Mouse (Mus musculus): ENCODE measurements around the gene 2200002D01Rik. TPM values are rescaled to one million over a fixed set of nuclear protein-coding genes. Genes with fewer than 3 reads are reported as not detected.
"Not testable (repeated sequence)": the region's sequence is repeated elsewhere in the genome, so short reads cannot be mapped to it uniquely, and the experiment has no call there.

Gene 2200002D01Rik
- polyA plus RNA-seq, 1 experiment, result 72.9 TPM

GRCm38 (mm10) chr7:29228202-29228601 lies 20.1 kb downstream of the 2200002D01Rik start:
- Histone ChIP-seq H3K36me3 (ENCODE audit: control insufficient read depth, insufficient read depth) (no peaks in the 10 kb centered on the region), H3ac (ENCODE audit: control insufficient read depth, insufficient read length, low read depth) (no peak overlapping the region), H3K79me3 (ENCODE audit: low read depth) (no peaks in the 10 kb centered on the region), H3K27me3 (ENCODE audit: control insufficient read depth, insufficient read depth, insufficient read length) (no peaks in the 10 kb centered on the region), H3K79me2 (ENCODE audit: control insufficient read depth, insufficient read depth) (no peaks in the 10 kb centered on the region), H3K4me3 (ENCODE audit: insufficient read depth, poor library complexity, severe bottlenecking) (no peak overlapping the region)
- TF ChIP-seq CEBPB (IDR thresholded peaks at IDR 0.05; ENCODE audit: low read depth) (no peak), USF1 (IDR thresholded peaks at IDR 0.05; ENCODE audit: low read depth) (no peak), MYOD1 (IDR thresholded peaks at IDR 0.05; ENCODE audit: control insufficient read depth, insufficient read length, low read depth) (no peak), FOSL1 (IDR thresholded peaks at IDR 0.05; ENCODE audit: insufficient read depth, low read length, poor library complexity, severe bottlenecking) (no peak), MYOG (IDR thresholded peaks at IDR 0.05; ENCODE audit: control insufficient read depth, extremely low read depth, insufficient read length) (no peak), MAX (IDR thresholded peaks at IDR 0.05) (no peak), CTCF (IDR thresholded peaks at IDR 0.05; ENCODE audit: control insufficient read depth, insufficient read depth, insufficient read length) (no peak)

GRCm38 (mm10) chr7:29225520-29225919 lies 22.7 kb downstream of the 2200002D01Rik start:
- Histone ChIP-seq H3K36me3 (ENCODE audit: control insufficient read depth, insufficient read depth) (no peaks in the 10 kb centered on the region), H3K79me2 (ENCODE audit: control insufficient read depth, insufficient read depth) (no peaks in the 10 kb centered on the region), H3K79me3 (ENCODE audit: low read depth) (no peaks in the 10 kb centered on the region), H3K27me3 (ENCODE audit: control insufficient read depth, insufficient read depth, insufficient read length) (no peaks in the 10 kb centered on the region), H3K4me3 (ENCODE audit: insufficient read depth, poor library complexity, severe bottlenecking) (no peak overlapping the region), H3ac (ENCODE audit: control insufficient read depth, insufficient read length, low read depth) (no peak overlapping the region)
- TF ChIP-seq MYOG (IDR thresholded peaks at IDR 0.05; ENCODE audit: control insufficient read depth, extremely low read depth, insufficient read length), result no peak
- no peak for TF ChIP-seq USF1 (IDR thresholded peaks at IDR 0.05; ENCODE audit: low read depth)
- no peak for TF ChIP-seq MAX (IDR thresholded peaks at IDR 0.05)
- TF ChIP-seq MYOD1 (IDR thresholded peaks at IDR 0.05; ENCODE audit: control insufficient read depth, insufficient read length, low read depth), result no peak
- TF ChIP-seq FOSL1 (IDR thresholded peaks at IDR 0.05; ENCODE audit: insufficient read depth, low read length, poor library complexity, severe bottlenecking), result no peak
- no peak for TF ChIP-seq CTCF (IDR thresholded peaks at IDR 0.05; ENCODE audit: control insufficient read depth, insufficient read depth, insufficient read length)
- TF ChIP-seq CEBPB (IDR thresholded peaks at IDR 0.05; ENCODE audit: low read depth), result no peak

- Histone ChIP-seq H3K79me2 (ENCODE audit: control insufficient read depth, insufficient read depth) (no peaks in the 10 kb centered on the region), H3K79me3 (ENCODE audit: low read depth) (no peaks in the 10 kb centered on the region), H3K4me3 (ENCODE audit: insufficient read depth, poor library complexity, severe bottlenecking) (no peak overlapping the region), H3K27me3 (ENCODE audit: control insufficient read depth, insufficient read depth, insufficient read length) (no peaks in the 10 kb centered on the region), H3ac (ENCODE audit: control insufficient read depth, insufficient read length, low read depth) (no peak overlapping the region), H3K36me3 (ENCODE audit: control insufficient read depth, insufficient read depth) (no peaks in the 10 kb centered on the region)
- no peak for TF ChIP-seq MYOD1 (IDR thresholded peaks at IDR 0.05; ENCODE audit: control insufficient read depth, insufficient read length, low read depth)
- TF ChIP-seq USF1 (IDR thresholded peaks at IDR 0.05; ENCODE audit: low read depth), result no peak
- no peak for TF ChIP-seq CTCF (IDR thresholded peaks at IDR 0.05; ENCODE audit: control insufficient read depth, insufficient read depth, insufficient read length)
- no peak for TF ChIP-seq CEBPB (IDR thresholded peaks at IDR 0.05; ENCODE audit: low read depth)
- no peak for TF ChIP-seq MAX (IDR thresholded peaks at IDR 0.05)
- TF ChIP-seq MYOG (IDR thresholded peaks at IDR 0.05; ENCODE audit: control insufficient read depth, extremely low read depth, insufficient read length), result no peak
- no peak for TF ChIP-seq FOSL1 (IDR thresholded peaks at IDR 0.05; ENCODE audit: insufficient read depth, low read length, poor library complexity, severe bottlenecking)
These were observed 23.4 kb downstream of the 2200002D01Rik start for GRCm38 (mm10) chr7:29224756-29225394.

DNA sequence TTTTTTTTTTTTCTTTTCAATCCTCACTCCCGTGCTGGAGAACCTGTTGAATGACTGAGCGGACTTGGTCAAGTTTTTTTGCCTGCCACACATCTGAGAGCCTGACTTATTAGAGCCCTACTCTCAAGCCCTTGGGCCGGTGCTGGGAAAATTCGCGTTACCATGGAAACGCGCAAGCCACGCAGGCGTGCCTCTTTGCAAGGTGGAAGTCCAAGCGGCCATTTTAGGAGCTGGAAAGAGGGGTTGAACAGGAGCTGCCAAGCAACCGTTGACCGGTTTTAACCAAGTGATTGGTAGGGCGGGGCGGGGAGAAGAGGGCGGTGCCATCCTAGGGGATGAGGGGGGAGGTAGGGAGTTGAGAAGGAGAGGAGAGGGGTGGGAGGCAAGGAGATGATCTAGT lies 33.4 kb downstream of the 2200002D01Rik start:
- Histone ChIP-seq H3K79me3 (ENCODE audit: low read depth) (no peaks in the 10 kb centered on the region), H3ac (ENCODE audit: control insufficient read depth, insufficient read length, low read depth) (no peak overlapping the region), H3K36me3 (ENCODE audit: control insufficient read depth, insufficient read depth) (no peaks in the 10 kb centered on the region), H3K79me2 (ENCODE audit: control insufficient read depth, insufficient read depth) (no peaks in the 10 kb centered on the region), H3K27me3 (ENCODE audit: control insufficient read depth, insufficient read depth, insufficient read length) (no peaks in the 10 kb centered on the region), H3K4me3 (ENCODE audit: insufficient read depth, poor library complexity, severe bottlenecking) (no peak overlapping the region)
- TF ChIP-seq MAX (IDR thresholded peaks at IDR 0.05) (no peak), USF1 (IDR thresholded peaks at IDR 0.05; ENCODE audit: low read depth) (no peak), CTCF (IDR thresholded peaks at IDR 0.05; ENCODE audit: control insufficient read depth, insufficient read depth, insufficient read length) (no peak)

DNA sequence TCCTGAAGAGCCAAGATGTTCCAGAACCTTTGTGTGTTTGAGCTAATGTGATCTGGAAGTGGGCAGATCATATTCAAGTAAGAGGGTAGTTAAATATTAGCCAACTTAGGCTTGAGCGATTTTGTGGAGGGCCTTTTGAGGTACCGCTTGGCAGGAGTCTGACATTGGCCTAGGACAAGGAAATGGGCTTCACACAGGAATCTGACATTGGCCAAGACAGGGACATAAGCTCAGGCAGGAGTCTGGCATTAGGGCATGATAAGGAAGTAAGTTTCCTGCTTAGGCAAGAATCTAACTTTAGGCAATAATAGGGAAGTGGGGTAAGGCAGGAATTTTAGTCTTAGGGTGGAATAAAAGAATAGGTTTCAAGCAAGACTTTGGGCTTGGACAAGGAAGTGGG lies 34.0 kb downstream of the 2200002D01Rik start:
- Histone ChIP-seq H3K79me3 (ENCODE audit: low read depth) (no peaks in the 10 kb centered on the region), H3K36me3 (ENCODE audit: control insufficient read depth, insufficient read depth) (no peaks in the 10 kb centered on the region), H3ac (ENCODE audit: control insufficient read depth, insufficient read length, low read depth) (no peak overlapping the region), H3K27me3 (ENCODE audit: control insufficient read depth, insufficient read depth, insufficient read length) (no peaks in the 10 kb centered on the region), H3K4me3 (ENCODE audit: insufficient read depth, poor library complexity, severe bottlenecking) (no peak overlapping the region), H3K79me2 (ENCODE audit: control insufficient read depth, insufficient read depth) (no peaks in the 10 kb centered on the region)
- TF ChIP-seq CTCF (IDR thresholded peaks at IDR 0.05; ENCODE audit: control insufficient read depth, insufficient read depth, insufficient read length) (no peak), MYOG (IDR thresholded peaks at IDR 0.05; ENCODE audit: control insufficient read depth, extremely low read depth, insufficient read length) (no peak), CEBPB (IDR thresholded peaks at IDR 0.05; ENCODE audit: low read depth) (no peak), USF1 (IDR thresholded peaks at IDR 0.05; ENCODE audit: low read depth) (no peak), MAX (IDR thresholded peaks at IDR 0.05) (no peak), MYOD1 (IDR thresholded peaks at IDR 0.05; ENCODE audit: control insufficient read depth, insufficient read length, low read depth) (no peak), FOSL1 (IDR thresholded peaks at IDR 0.05; ENCODE audit: insufficient read depth, low read length, poor library complexity, severe bottlenecking) (no peak)

DNA sequence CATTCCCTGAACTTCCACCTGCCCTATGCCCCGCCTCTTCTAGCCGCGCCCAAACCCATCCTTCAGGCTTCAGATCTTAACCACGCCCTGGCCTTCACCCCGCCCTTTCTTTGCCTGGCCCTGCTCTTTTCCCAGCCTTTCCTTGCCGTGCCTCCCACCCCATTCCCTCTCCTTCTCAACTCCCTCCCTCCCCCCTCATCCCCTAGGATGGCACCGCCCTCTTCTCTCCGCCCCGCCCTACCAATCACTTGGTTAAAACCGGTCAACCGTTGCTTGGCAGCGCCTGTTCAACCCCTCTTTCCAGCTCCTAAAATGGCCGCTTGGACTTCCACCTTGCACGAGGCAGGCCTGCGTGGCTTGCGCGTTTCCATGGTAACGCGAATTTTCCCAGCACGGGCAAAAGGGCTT lies 34.6 kb downstream of the 2200002D01Rik start, which contains the start of gene Catsperg1:
Gene Catsperg1 (minus strand): TSS at position 361 of the 408 bp plus-strand sequence.
- Histone ChIP-seq H3K27me3 (ENCODE audit: control insufficient read depth, insufficient read depth, insufficient read length) (no peaks in the 10 kb centered on the region), H3K79me3 (ENCODE audit: low read depth) (no peaks in the 10 kb centered on the region), H3K4me3 (ENCODE audit: insufficient read depth, poor library complexity, severe bottlenecking) (no peak within 1 kb of the TSS), H3K79me2 (ENCODE audit: control insufficient read depth, insufficient read depth) (no peaks in the 10 kb centered on the region), H3K36me3 (ENCODE audit: control insufficient read depth, insufficient read depth) (no peaks in the 10 kb centered on the region), H3ac (ENCODE audit: control insufficient read depth, insufficient read length, low read depth) (no peak within 1 kb of the TSS)
- no peak for TF ChIP-seq MAX (IDR thresholded peaks at IDR 0.05)
- no peak for TF ChIP-seq FOSL1 (IDR thresholded peaks at IDR 0.05; ENCODE audit: insufficient read depth, low read length, poor library complexity, severe bottlenecking)
- TF ChIP-seq CEBPB (IDR thresholded peaks at IDR 0.05; ENCODE audit: low read depth), result no peak

- not testable (repeated sequence) for H3K4me3 ChIP-seq (ENCODE audit: insufficient read depth, poor library complexity, severe bottlenecking); H3K36me3 ChIP-seq (ENCODE audit: control insufficient read depth, insufficient read depth); H3ac ChIP-seq (ENCODE audit: control insufficient read depth, insufficient read length, low read depth); H3K79me3 ChIP-seq (ENCODE audit: low read depth); H3K27me3 ChIP-seq (ENCODE audit: control insufficient read depth, insufficient read depth, insufficient read length); H3K79me2 ChIP-seq (ENCODE audit: control insufficient read depth, insufficient read depth)
These were observed 35.3 kb downstream of the 2200002D01Rik start for GRCm38 (mm10) chr7:29212775-29213560.
